In genomic region chrX:42142620-42143019, GRCm38 (mm10) we compare ENCODE assay signal across 22 mouse cellular contexts. TPM values are rescaled to one million over a fixed set of nuclear protein-coding genes. Genes with fewer than 3 reads are reported as not detected.
A peak's percentile ranks its signal among the peaks of the same experiment; 100 is the strongest.
DNase-seq lines count a peak whose midpoint lies in the region; ATAC-seq and TF ChIP-seq lines count a peak whose summit lies in the region.
"Had no signal": no experiment of that assay in that cellular context is flagged by ENCODE, and none has a peak within 500 bp of the region (broad histone marks: within the 10 kb centered on the region; RNA-seq: fewer than 3 reads in every experiment).

No protein-coding gene starts in this region.

- ATAC-seq in hematopoietic stem cell, adult 5-6 weeks (replicated peaks in 1 of 2; ENCODE audit: insufficient read depth in 1 of 2, low FRiP score in 2 of 2, low TSS enrichment in 1 of 2, low read depth in 1 of 2, poor library complexity in 2 of 2, severe bottlenecking in 2 of 2): peak; percentile 53 to 69; a peak in 3 of 4 replicates
- ATAC-seq in monocyte, adult 5-6 weeks (replicated peaks; ENCODE audit: insufficient number of reproducible peaks, low FRiP score, low TSS enrichment, poor library complexity, severe bottlenecking): 0 out of 2 replicates have a peak, but pooled peaks have one; percentile 31
- ATAC-seq: forebrain, embryonic 15.5 days had no signal

- no peak overlapping the region for H3K4me3 ChIP-seq in kidney, adult 2 months (ENCODE audit: insufficient read depth, low read depth, low read length)
- H3K4me3 ChIP-seq: embryonic facial prominence, embryonic 15.5 days; erythroblast, embryonic 14.5 days; forebrain, embryonic 10.5 days; forebrain, embryonic 15.5 days; heart, adult 2 months; heart, embryonic 15.5 days; hindbrain, embryonic 10.5 days; hindbrain, embryonic 15.5 days had no signal

- H3K36me3 ChIP-seq in kidney, adult 2 months (ENCODE audit: control insufficient read depth, insufficient read depth, low read length): no peaks in the 10 kb centered on the region
- H3K36me3 ChIP-seq: embryonic facial prominence, embryonic 15.5 days; forebrain, embryonic 10.5 days; forebrain, embryonic 15.5 days; heart, embryonic 15.5 days; hindbrain, embryonic 10.5 days; hindbrain, embryonic 15.5 days had no signal

- DNase-seq in 416B (ENCODE audit: low read depth) (peak; percentile 56), MEL-GATA-1-ER (ENCODE audit: extremely low read depth, low read depth) (peak; percentile 34)
- DNase-seq in layer of hippocampus, adult 9-10 months (ENCODE audit: low spot score): no peak
- no peak for DNase-seq in frontal cortex, postnatal 10 days (ENCODE audit: low spot score in 2 of 2)
- DNase-seq in cerebellum, adult 18-20 months: no peak
- no peak for DNase-seq in kidney, adult 2 months
- DNase-seq: adrenal gland, postnatal 10 days; cerebellum, adult 2 months; cerebellum, postnatal 10 days; embryo, embryonic 11 days; gastrocnemius, postnatal 10 days; heart, adult 2 months; heart, postnatal 14 days had no signal

- TF ChIP-seq CTCF in kidney, adult 2 months (conservative IDR thresholded peaks at IDR 0.05; ENCODE audit: insufficient read depth, insufficient read length, low read depth, low read length): no peak

- H3K4me1 ChIP-seq in kidney, adult 2 months (ENCODE audit: control insufficient read depth, insufficient read depth, low read length): no peaks in the 10 kb centered on the region
- H3K4me1 ChIP-seq: embryonic facial prominence, embryonic 15.5 days; forebrain, embryonic 10.5 days; forebrain, embryonic 15.5 days; heart, embryonic 15.5 days; hindbrain, embryonic 10.5 days; hindbrain, embryonic 15.5 days had no signal

- H3K27me3 ChIP-seq in kidney, adult 2 months (replicated peaks; ENCODE audit: control insufficient read depth, insufficient read depth, low read length): no peaks in the 10 kb centered on the region
- H3K27me3 ChIP-seq: embryonic facial prominence, embryonic 15.5 days; forebrain, embryonic 15.5 days; heart, embryonic 15.5 days; hindbrain, embryonic 15.5 days had no signal

- TF ChIP-seq POLR2A in kidney, adult 2 months (IDR thresholded peaks at IDR 0.05; ENCODE audit: low read depth, low read length): no peak

- H3K27ac ChIP-seq in kidney, adult 2 months (ENCODE audit: insufficient read depth, low read depth, low read length): no peak overlapping the region
- H3K27ac ChIP-seq: embryonic facial prominence, embryonic 15.5 days; forebrain, embryonic 10.5 days; forebrain, embryonic 15.5 days; heart, adult 2 months; heart, embryonic 15.5 days; hindbrain, embryonic 10.5 days; hindbrain, embryonic 15.5 days had no signal

- WGBS in kidney, adult 2 months: 90% methylated on average over 3 of the region's 3 CpGs

RNA-seq across cellular contexts. Expression of gene Stag2, which starts 6.5 kb away (rescaled TPM):
- 566 and 593 TPM in 2 replicates for total RNA-seq in hematopoietic stem cell, adult 5-6 weeks (2017)
- total RNA-seq in monocyte, adult 5-6 weeks (2017): 312 to 329 TPM (median 314 TPM) in 3 replicates
- 6.8 and 8.8 TPM in 2 replicates for polyA plus RNA-seq in kidney, adult 2 months (2012; rRNA removed)

Comparison
In these comparisons a context has a peak if more than half of its experiments do, and no peak if none do; other contexts are left out.
1. DNase-seq: peak in 416B (single experiment) and MEL-GATA-1-ER (single experiment); none in layer of hippocampus, adult 9-10 months (single experiment), frontal cortex, postnatal 10 days (0 of 2), cerebellum, adult 18-20 months (0 of 2) and kidney, adult 2 months (single experiment).